Mouse (Mus musculus) right cerebral cortex, adult 18-20 months (tissue): ENCODE results near the gene Mrps18a.

Experiments used
- DNase-seq: peaks from one replicate; pipeline ENCODE4 v3.0.0; 2022; ENCODE audit warnings: mixed read lengths

The Mrps18a gene

DNA sequence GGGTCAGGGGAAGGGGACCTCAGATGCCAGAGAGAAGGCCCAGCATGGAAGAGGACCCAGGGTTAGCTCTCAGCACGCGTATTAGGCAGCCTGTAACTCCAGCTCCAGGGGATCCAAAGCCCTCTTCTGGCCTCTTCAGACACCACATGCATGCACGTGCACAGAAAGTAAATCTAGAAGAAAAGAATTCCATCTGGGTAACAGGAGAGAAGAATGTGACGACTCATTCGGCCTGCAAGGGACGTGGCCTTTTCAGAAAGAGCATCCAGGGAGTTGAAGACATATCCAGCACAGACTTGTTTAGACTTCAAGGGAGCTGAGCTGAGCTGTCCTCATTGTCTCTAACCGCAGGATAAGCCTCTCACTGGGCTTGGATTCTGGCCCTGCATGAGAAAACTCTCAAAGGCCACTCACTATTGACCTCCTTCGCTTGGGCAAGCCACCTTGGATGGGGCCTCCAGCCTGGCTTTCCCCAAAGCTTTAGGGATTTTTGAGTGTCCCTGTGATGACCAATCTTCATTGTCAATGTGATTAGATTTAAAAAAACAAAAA lies 8.1 kb upstream of the Mrps18a start:
- no peak for DNase-seq

- DNase-seq = no peak
These were observed 6.3 kb upstream of the Mrps18a start for GRCm38 (mm10) chr17:46104487-46104886.

DNA sequence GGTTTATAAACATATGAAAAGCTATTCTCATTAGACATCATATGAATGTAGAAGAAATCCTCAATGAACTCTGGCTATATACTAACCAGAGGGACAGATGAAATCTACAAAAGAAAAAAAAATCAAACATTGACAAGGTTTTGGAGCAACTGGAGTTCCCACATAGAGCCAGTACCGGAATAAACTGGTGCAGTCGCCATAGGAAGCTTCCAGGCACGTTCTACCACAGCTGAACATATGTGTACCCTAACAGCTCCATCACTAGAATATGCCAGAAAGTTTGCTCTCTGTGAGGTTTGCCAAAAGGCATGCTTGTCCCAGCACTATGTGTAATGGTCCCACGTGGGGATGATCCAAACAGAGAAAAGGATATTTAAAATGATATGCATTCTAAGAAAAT lies 2.5 kb upstream of the Mrps18a start:
- DNase-seq = no peak

DNA sequence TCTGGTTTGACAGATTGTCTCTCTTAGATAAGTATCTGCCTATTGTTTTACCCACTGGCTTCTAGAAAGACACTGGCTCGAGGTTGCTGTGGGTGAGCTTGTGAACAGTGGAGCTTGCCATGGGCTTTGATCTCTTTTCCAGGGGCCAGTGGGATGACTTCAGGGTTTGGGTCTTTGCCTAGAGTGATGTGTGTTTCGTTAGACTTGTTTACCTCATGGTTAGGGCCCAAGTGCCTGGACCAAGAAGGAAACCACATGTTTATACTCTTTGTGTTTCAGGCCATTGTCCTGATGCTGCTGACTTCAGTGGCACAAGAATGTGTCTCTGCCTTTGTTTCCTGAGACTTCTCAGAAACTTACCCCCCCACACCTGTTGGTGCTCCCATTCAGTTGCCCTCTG lies 4.7 kb downstream of the Mrps18a start:
- no peak for DNase-seq

DNA sequence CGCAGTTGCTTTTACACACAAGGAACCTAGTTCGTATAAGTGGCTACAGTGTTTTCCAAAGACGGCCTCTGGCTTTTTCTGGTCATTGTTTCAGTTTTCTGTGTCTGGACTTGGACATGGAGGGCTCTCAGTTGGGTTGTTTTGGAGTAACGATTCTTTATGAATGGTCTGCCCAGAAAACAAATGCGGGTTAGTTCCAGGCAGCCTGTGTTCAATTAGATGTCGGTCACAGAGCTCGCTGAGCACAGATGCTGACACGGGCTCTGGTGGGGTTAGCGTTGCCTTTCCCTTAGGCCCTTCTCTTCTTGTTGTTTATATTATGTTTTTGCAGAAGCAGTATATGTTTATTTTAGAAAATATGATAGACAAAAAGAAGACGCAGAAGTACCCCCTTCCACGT lies 5.4 kb downstream of the Mrps18a start:
- no peak for DNase-seq

- DNase-seq = no peak
These were observed 6.1 kb downstream of the Mrps18a start for GRCm38 (mm10) chr17:46116881-46117280.

GRCm38 (mm10) chr17:46117623-46118422 lies 7.0 kb downstream of the Mrps18a start:
- DNase-seq = no peak

GRCm38 (mm10) chr17:46118423-46118850 lies 7.7 kb downstream of the Mrps18a start:
- DNase-seq = no peak

- DNase-seq = peak; percentile 56
These were observed 8.9 kb downstream of the Mrps18a start for GRCm38 (mm10) chr17:46119641-46120040.

- no peak for DNase-seq
These were observed 12.0 kb downstream of the Mrps18a start for GRCm38 (mm10) chr17:46122791-46123190.

GRCm38 (mm10) chr17:46123285-46123684 lies 12.5 kb downstream of the Mrps18a start:
- DNase-seq = no peak

- no peak for DNase-seq
These were observed 13.3 kb downstream of the Mrps18a start for GRCm38 (mm10) chr17:46123953-46124700.

DNA sequence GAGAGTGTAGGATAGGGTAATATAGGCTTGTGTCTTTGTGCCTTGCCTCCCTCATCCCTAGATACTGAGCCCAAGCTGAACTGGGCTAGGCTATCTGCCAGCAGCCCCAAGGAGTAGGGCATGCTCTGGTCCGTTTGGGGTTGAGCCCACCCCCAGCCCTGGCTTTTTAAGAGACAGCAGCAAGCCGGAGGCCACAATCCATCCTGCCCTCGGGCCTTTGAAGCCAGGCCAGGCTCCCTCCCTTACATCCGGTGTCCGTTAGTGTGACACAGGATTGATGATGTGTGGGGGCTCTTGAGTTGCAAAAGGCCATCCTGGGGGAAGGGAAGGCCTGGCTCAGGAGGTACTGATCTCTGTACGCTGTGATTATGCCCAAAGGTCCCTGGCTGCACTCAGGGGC lies 15.8 kb downstream of the Mrps18a start:
- DNase-seq = no peak

GRCm38 (mm10) chr17:46127814-46128493 lies 17.2 kb downstream of the Mrps18a start:
- DNase-seq = no peak

- peak; percentile 24 for DNase-seq
These were observed 19.1 kb downstream of the Mrps18a start for GRCm38 (mm10) chr17:46129741-46130498.

DNA sequence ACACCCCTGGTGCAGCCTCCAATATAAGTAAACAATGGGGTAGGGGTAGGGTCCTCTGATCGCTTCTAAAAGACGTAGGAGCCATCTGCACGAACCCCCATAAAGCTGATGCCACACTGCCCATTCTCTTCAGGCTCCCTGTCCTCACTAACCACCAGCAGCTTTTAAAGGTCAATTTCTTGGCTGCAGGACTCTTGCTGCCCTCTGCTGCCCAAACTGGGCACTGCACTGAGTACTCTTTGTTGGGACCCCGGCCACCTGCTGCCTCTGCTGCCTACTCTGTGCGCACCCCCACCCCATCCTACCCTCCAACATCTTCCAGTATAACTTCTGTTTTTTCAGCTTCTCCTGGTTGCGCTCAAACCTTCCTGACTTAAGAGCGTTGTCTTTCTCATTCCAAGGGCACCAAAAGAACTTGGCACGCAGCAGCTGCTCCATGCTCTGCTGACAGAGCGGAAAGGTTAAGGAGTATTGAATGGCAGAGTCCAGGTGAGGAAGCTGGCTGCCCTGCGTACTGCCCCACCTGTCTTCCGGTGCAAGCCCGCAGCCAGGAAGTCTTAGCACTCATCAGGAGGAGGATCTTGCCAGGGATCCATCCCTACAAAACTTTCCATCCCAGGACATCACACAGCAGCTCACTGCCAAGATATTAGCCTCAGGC lies 21.4 kb downstream of the Mrps18a start:
- DNase-seq = peak; percentile 50

DNA sequence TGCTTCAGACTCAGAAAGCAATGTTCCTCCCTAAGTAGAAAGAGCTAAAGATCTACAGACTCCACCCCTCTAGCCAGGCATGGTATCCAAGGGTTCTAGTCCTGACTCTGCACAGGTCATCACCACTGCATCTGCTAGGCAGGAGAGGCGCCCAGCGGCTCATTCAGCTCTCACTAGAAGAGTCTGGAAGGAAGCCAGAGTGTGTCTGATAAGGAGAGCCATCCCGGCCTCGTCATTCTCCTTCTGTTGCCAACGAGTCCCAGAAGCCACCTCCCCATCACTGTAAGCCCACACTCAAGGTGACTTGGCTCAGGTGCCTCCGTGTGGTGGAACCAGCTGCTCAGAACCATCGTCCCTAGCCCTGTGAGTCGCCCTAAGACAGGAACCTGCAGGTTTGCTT lies 22.1 kb downstream of the Mrps18a start:
- no peak for DNase-seq

GRCm38 (mm10) chr17:46138563-46139236 lies 27.9 kb downstream of the Mrps18a start:
- DNase-seq = no peak

DNA sequence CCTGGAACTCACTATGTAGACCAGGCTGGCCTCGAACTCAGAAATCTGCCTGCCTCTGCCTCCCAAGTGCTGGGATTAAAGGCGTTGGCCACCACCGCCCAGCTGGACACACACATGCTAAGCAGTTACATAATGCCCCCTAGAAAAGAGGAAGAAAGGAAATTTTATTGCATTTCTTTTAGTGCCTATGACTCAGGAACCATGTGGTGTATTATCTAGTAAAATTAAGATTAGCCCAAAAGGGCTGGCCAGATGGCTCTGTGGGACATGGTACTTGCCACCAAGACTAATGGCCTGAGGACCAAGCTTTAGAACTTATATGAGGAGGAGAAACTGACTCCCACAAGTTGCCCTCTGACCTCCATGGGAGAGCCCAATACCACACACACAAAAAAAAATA lies 29.1 kb downstream of the Mrps18a start:
- no peak for DNase-seq

DNA sequence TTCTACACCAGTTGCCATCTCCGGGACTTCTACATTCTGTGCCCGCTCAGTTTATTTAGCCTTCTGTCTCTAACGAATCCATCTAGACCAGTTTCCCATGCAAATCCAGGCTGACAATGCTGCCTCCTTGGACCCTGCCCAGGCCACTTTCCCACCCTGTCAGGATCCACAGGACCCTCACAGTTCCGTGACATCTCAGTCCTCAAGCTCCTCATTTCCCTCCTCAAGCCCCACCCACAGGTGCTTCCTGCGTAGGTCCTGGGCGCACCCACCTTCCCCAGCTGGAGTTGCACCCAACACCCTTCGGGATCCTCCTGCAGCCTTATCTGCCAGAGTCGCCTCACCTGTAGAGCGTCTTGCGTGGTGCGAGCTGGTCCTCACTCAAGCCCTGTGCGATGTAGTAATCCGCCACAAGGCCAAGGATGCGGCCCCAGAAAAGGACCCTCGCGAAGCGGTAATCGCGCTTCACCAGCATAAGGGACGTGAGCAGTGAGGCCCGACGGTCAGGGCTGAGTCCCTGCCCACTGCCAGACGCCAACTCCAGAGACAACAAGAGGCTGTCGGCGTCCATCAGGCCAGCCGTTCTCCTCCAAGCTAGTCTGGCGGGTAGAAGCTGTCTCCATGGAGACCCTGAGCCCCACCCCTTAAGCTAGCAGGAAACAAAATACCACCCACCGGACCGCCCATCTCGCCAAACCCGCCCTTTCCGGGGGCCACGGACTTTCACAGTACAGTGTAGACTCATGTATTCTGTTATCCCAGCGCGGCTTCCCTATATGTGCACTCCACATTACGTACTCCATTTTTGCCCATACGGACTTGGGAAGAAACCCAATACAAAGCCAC lies 33.0 kb downstream of the Mrps18a start, which contains the start of gene Rsph9:
Gene Rsph9, minus strand, starts transcription at position 639 of the 846 bp plus-strand sequence.
- peak; percentile 83 for DNase-seq
